Mouse (Mus musculus): Measurements from ENCODE around the gene Dhcr24. TPM values are rescaled to one million over a fixed set of nuclear protein-coding genes. Genes with fewer than 3 reads are reported as not detected.

Dhcr24 gene
- polyA plus RNA-seq, 1 experiment: 39.3 TPM

GRCm38 (mm10) chr4:106559343-106560212, 1.3 kb upstream of the Dhcr24 start:
- no peak for TF ChIP-seq POLR2A (IDR thresholded peaks at IDR 0.05; ENCODE audit: low read depth, low read length)
- TF ChIP-seq CTCF (IDR thresholded peaks at IDR 0.05; ENCODE audit: borderline replicate concordance, insufficient read depth, low read length): no peak
- Histone ChIP-seq H3K4me3 (ENCODE audit: insufficient read depth, low read length) (no peak overlapping the region), H3K27ac (ENCODE audit: insufficient read depth, low read length) (no peak overlapping the region), H3K4me1 (ENCODE audit: control insufficient read depth, insufficient read depth, low read length) (peaks cover 14% of the 10 kb centered on the region)

DNA sequence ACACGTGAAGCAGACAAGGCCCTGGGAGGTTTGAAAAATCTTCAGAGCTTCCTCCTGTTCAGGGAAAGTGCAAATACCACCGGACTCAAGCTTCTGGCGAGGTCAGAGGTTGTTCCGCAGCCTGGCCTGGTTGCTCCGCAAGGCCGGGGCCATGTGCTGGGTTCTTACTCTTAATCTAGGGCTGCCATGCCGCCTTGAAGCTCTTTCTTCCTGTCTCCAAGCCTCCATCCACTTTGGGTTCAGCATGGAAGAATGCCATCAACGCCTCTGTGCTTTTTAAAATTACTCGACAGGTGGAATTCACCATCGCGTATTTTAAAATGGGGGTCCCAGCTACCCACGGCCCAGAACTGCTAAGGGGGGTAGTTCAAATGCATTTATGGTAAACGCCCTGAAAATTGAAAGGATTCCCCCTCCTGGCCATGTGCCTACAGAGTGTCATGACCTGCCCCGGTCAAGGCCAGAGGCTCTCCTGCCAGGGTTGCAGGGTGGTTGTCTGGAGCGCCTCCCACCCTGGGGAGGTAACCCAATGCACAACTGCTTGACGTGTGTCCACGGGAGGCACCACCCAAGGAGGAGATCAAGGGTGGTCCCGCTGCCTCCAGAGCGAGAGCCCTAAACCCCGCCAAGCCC, 509 bp upstream of the Dhcr24 start:
- Histone ChIP-seq H3K4me1 (ENCODE audit: control insufficient read depth, insufficient read depth, low read length) (peaks cover 14% of the 10 kb centered on the region), H3K27ac (ENCODE audit: insufficient read depth, low read length) (no peak overlapping the region), H3K4me3 (ENCODE audit: insufficient read depth, low read length) (peak overlapping the region; percentile 41)
- TF ChIP-seq CTCF (IDR thresholded peaks at IDR 0.05; ENCODE audit: borderline replicate concordance, insufficient read depth, low read length) (no peak), POLR2A (IDR thresholded peaks at IDR 0.05; ENCODE audit: low read depth, low read length) (no peak; the same call in 1 of the 2 replicates)

DNA sequence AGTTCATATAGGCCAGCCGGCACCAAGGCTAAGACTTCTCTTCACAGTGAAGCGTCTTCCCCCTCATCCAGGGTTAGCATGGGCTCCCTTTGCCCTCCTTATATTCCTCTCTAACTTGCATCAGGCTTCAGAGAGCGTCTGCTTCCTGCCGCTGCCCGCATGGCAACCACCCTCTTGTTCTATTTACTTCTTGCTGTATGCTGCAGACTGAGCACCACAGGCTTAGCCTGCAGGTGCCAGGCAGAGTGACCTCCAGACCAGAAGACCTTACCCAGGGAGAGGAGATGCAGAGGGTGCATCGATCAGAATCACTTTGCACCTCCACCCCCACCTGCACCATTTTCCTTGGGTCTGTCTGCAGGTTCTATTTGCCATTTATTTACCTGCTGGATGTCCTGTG, 1.2 kb downstream of the Dhcr24 start:
- TF ChIP-seq CTCF (IDR thresholded peaks at IDR 0.05; ENCODE audit: borderline replicate concordance, insufficient read depth, low read length) (no peak), POLR2A (IDR thresholded peaks at IDR 0.05; ENCODE audit: low read depth, low read length) (no peak)
- Histone ChIP-seq H3K4me3 (ENCODE audit: insufficient read depth, low read length) (peak overlapping the region; percentile 93), H3K4me1 (ENCODE audit: control insufficient read depth, insufficient read depth, low read length) (peaks cover 14% of the 10 kb centered on the region), H3K27ac (ENCODE audit: insufficient read depth, low read length) (no peak overlapping the region)

- TF ChIP-seq CTCF (IDR thresholded peaks at IDR 0.05; ENCODE audit: borderline replicate concordance, insufficient read depth, low read length): no peak
- no peak for TF ChIP-seq POLR2A (IDR thresholded peaks at IDR 0.05; ENCODE audit: low read depth, low read length)
- Histone ChIP-seq H3K4me3 (ENCODE audit: insufficient read depth, low read length) (peak overlapping the region; percentile 93), H3K27ac (ENCODE audit: insufficient read depth, low read length) (no peak overlapping the region), H3K4me1 (ENCODE audit: control insufficient read depth, insufficient read depth, low read length) (peaks cover 14% of the 10 kb centered on the region)
These were observed 2.3 kb downstream of the Dhcr24 start for GRCm38 (mm10) chr4:106562837-106563790.

GRCm38 (mm10) chr4:106564161-106564560, 3.3 kb downstream of the Dhcr24 start:
- TF ChIP-seq POLR2A (IDR thresholded peaks at IDR 0.05; ENCODE audit: low read depth, low read length) (no peak), CTCF (IDR thresholded peaks at IDR 0.05; ENCODE audit: borderline replicate concordance, insufficient read depth, low read length) (no peak)
- Histone ChIP-seq H3K4me3 (ENCODE audit: insufficient read depth, low read length) (no peak overlapping the region), H3K4me1 (ENCODE audit: control insufficient read depth, insufficient read depth, low read length) (peaks cover 14% of the 10 kb centered on the region), H3K27ac (ENCODE audit: insufficient read depth, low read length) (no peak overlapping the region)

GRCm38 (mm10) chr4:106569680-106570079, 8.8 kb downstream of the Dhcr24 start:
- Histone ChIP-seq H3K27ac (ENCODE audit: insufficient read depth, low read length) (no peak overlapping the region), H3K4me1 (ENCODE audit: control insufficient read depth, insufficient read depth, low read length) (no peaks in the 10 kb centered on the region), H3K4me3 (ENCODE audit: insufficient read depth, low read length) (no peak overlapping the region)
- TF ChIP-seq CTCF (IDR thresholded peaks at IDR 0.05; ENCODE audit: borderline replicate concordance, insufficient read depth, low read length): no peak
- TF ChIP-seq POLR2A (IDR thresholded peaks at IDR 0.05; ENCODE audit: low read depth, low read length): no peak

GRCm38 (mm10) chr4:106571081-106571724, 10.4 kb downstream of the Dhcr24 start:
- Histone ChIP-seq H3K4me3 (ENCODE audit: insufficient read depth, low read length) (no peak overlapping the region), H3K4me1 (ENCODE audit: control insufficient read depth, insufficient read depth, low read length) (no peaks in the 10 kb centered on the region), H3K27ac (ENCODE audit: insufficient read depth, low read length) (no peak overlapping the region)
- TF ChIP-seq CTCF (IDR thresholded peaks at IDR 0.05; ENCODE audit: borderline replicate concordance, insufficient read depth, low read length): no peak
- no peak for TF ChIP-seq POLR2A (IDR thresholded peaks at IDR 0.05; ENCODE audit: low read depth, low read length)

DNA sequence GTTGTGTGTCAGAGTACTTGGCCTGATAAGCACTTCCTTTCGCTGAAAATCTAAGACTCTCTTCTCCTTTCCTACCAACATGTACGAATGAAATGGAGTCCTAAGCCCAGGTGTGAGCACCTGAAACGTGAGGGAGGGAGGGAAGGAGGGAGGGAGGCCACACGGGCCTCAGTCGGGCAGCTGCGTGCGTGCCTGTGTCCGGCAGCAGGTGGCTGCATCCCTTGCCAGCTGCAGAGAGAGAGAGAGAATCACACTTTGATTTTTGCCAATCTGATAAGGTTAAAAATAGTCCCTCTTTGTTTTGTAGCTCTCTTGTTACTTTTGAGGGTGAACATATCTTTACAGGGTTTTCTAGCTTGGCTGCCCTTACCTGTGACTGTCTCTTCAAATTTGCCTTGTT, 14.2 kb downstream of the Dhcr24 start:
- Histone ChIP-seq H3K4me3 (ENCODE audit: insufficient read depth, low read length) (no peak overlapping the region), H3K27ac (ENCODE audit: insufficient read depth, low read length) (no peak overlapping the region), H3K4me1 (ENCODE audit: control insufficient read depth, insufficient read depth, low read length) (no peaks in the 10 kb centered on the region)
- TF ChIP-seq CTCF (IDR thresholded peaks at IDR 0.05; ENCODE audit: borderline replicate concordance, insufficient read depth, low read length): no peak
- no peak for TF ChIP-seq POLR2A (IDR thresholded peaks at IDR 0.05; ENCODE audit: low read depth, low read length)

GRCm38 (mm10) chr4:106577511-106577910, 16.7 kb downstream of the Dhcr24 start:
- H3K4me1 ChIP-seq (ENCODE audit: control insufficient read depth, insufficient read depth, low read length): no peaks in the 10 kb centered on the region
- no peak overlapping the region for H3K4me3 ChIP-seq (ENCODE audit: insufficient read depth, low read length)
- no peak overlapping the region for H3K27ac ChIP-seq (ENCODE audit: insufficient read depth, low read length)
- TF ChIP-seq POLR2A (IDR thresholded peaks at IDR 0.05; ENCODE audit: low read depth, low read length) (no peak), CTCF (IDR thresholded peaks at IDR 0.05; ENCODE audit: borderline replicate concordance, insufficient read depth, low read length) (no peak)

All from embryonic fibroblast, embryonic 13.5 days (primary cell).